Mouse (Mus musculus) ES-Bruce4 (cell line): ENCODE results near the gene Cacna1d.

Experiments used
- CTCF ChIP-seq: IDR thresholded peaks from one replicate; pipeline ENCODE4 v1.8.1; 2011; ENCODE audit warnings: low read depth, low read length
- POLR2A ChIP-seq: IDR thresholded peaks from one replicate; pipeline ENCODE4 v1.8.1; 2011; ENCODE audit warnings: low read length; ENCODE audit not compliant: insufficient read depth

DNA sequence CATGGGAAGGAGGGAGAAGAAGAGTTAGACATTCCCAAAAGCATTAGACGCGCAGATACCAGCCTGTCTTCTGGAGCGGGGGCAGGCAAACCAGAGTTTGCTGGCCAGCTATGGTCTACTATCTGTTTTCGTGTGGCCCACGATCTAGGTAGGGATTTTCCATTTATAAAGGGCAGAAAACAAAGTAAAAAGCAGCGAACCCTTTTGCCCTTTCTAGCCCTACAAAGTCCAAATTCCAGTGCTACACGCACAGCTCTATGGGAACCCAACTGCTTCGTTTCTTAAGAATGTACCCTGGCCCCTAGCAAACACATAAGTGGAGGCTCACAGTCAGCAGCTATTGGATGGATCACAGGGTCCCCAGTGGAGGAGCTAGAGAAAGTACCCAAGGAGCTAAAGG, 441.0 kb downstream of the Cacna1d start:
- TF ChIP-seq CTCF, result no peak
- TF ChIP-seq POLR2A, result no peak
